In genomic region chr6:92042055-92042454, GRCm38 (mm10) we compare ENCODE assay signal across 9 mouse cellular contexts. TPM values are rescaled to one million over a fixed set of nuclear protein-coding genes. Genes with fewer than 3 reads are reported as not detected.
DNase-seq lines count a peak whose midpoint lies in the region; ATAC-seq and TF ChIP-seq lines count a peak whose summit lies in the region.
"Had no signal": no experiment of that assay in that cellular context is flagged by ENCODE, and none has a peak within 500 bp of the region (broad histone marks: within the 10 kb centered on the region; RNA-seq: fewer than 3 reads in every experiment).

No protein-coding gene starts in this region.

- H3K4me3 ChIP-seq in embryonic facial prominence, embryonic 14.5 days (ENCODE audit: low read depth, low read length): no peak overlapping the region
- H3K4me3 ChIP-seq in embryonic facial prominence, embryonic 10.5 days: no peak overlapping the region
- no peak overlapping the region for H3K4me3 ChIP-seq in lung, adult 2 months (replicated peaks; ENCODE audit: extremely low read depth, low read depth, low read length)
- no peak overlapping the region for H3K4me3 ChIP-seq in hindbrain, embryonic 12.5 days

- H3K27me3 ChIP-seq in embryonic facial prominence, embryonic 14.5 days (replicated peaks; ENCODE audit: control insufficient read depth, insufficient read depth, low read length): no peaks in the 10 kb centered on the region
- H3K27me3 ChIP-seq in embryonic facial prominence, embryonic 10.5 days (replicated peaks; ENCODE audit: low read depth, poor library complexity, severe bottlenecking): no peaks in the 10 kb centered on the region
- no peaks in the 10 kb centered on the region for H3K27me3 ChIP-seq in hindbrain, embryonic 12.5 days

- no peak overlapping the region for H3K4me2 ChIP-seq in embryonic facial prominence, embryonic 14.5 days (ENCODE audit: low read depth, low read length)
- no peak overlapping the region for H3K4me2 ChIP-seq in hindbrain, embryonic 12.5 days (replicated peaks)

- H3K9me3 ChIP-seq in embryonic facial prominence, embryonic 14.5 days (ENCODE audit: control insufficient read depth, low read length): no peaks in the 10 kb centered on the region
- no peaks in the 10 kb centered on the region for H3K9me3 ChIP-seq in embryonic facial prominence, embryonic 10.5 days
- no peaks in the 10 kb centered on the region for H3K9me3 ChIP-seq in hindbrain, embryonic 12.5 days (replicated peaks)

- no peaks in the 10 kb centered on the region for H3K36me3 ChIP-seq in embryonic facial prominence, embryonic 14.5 days (ENCODE audit: control insufficient read depth, insufficient read depth, low read length)
- H3K36me3 ChIP-seq in embryonic facial prominence, embryonic 10.5 days (replicated peaks): no peaks in the 10 kb centered on the region
- no peaks in the 10 kb centered on the region for H3K36me3 ChIP-seq in hindbrain, embryonic 12.5 days

- WGBS in embryonic facial prominence, embryonic 14.5 days: 63% methylated on average over 4 of the region's 4 CpGs
- WGBS in embryonic facial prominence, embryonic 10.5 days: 83% methylated on average over 4 of the region's 4 CpGs
- WGBS in lung, adult 2 months: 20% methylated on average over 4 of the region's 4 CpGs
- 69% methylated on average over 4 of the region's 4 CpGs for WGBS in hindbrain, embryonic 12.5 days

- peak; percentile 72 for DNase-seq in embryonic facial prominence, embryonic 14.5 days (ENCODE audit: low spot score)
- no peak for DNase-seq in embryonic facial prominence, embryonic 10.5 days (ENCODE audit: low spot score)
- DNase-seq in lung, adult 18-20 months: peak; percentile 56 to 72
- no peak for DNase-seq in lung, adult 2 months
- DNase-seq in kidney, postnatal 10 days: peak; percentile 74
- peak; percentile 56 for DNase-seq in right cerebral cortex, postnatal 14 days
- DNase-seq in gastrocnemius, postnatal 4 days (ENCODE audit: low spot score in 2 of 2): no peak
- DNase-seq: gastrocnemius, postnatal 10 days had no signal

- H3K9ac ChIP-seq in embryonic facial prominence, embryonic 14.5 days (ENCODE audit: low read depth, low read length): no peak overlapping the region
- no peak overlapping the region for H3K9ac ChIP-seq in hindbrain, embryonic 12.5 days

- no peak overlapping the region for H3K27ac ChIP-seq in embryonic facial prominence, embryonic 14.5 days (replicated peaks; ENCODE audit: low read depth, low read length)
- H3K27ac ChIP-seq in embryonic facial prominence, embryonic 10.5 days (replicated peaks): no peak overlapping the region
- H3K27ac ChIP-seq in hindbrain, embryonic 12.5 days: no peak overlapping the region

- TF ChIP-seq POLR2A in lung, adult 2 months (IDR thresholded peaks at IDR 0.05; ENCODE audit: borderline replicate concordance, extremely low read depth, low read depth, low read length): no peak

- no peak for TF ChIP-seq CTCF in lung, adult 2 months (IDR thresholded peaks at IDR 0.05; ENCODE audit: insufficient read depth, low read length)

- ATAC-seq in embryonic facial prominence, embryonic 14.5 days (ENCODE audit: low read depth): no peak
- no peak for ATAC-seq in hindbrain, embryonic 12.5 days (ENCODE audit: low FRiP score)

- peaks cover 4% of the 10 kb centered on the region for H3K4me1 ChIP-seq in embryonic facial prominence, embryonic 14.5 days (ENCODE audit: control insufficient read depth, insufficient read depth, low read length)
- peaks cover 9% of the 10 kb centered on the region for H3K4me1 ChIP-seq in embryonic facial prominence, embryonic 10.5 days
- H3K4me1 ChIP-seq in lung, adult 2 months (ENCODE audit: control insufficient read depth, insufficient read depth, low read length): peaks cover 17% of the 10 kb centered on the region; the same call in 1 of the 2 replicates
- no peaks in the 10 kb centered on the region for H3K4me1 ChIP-seq in hindbrain, embryonic 12.5 days

RNA-seq across cellular contexts. Expression of gene Nr2c2, which starts 49.1 kb away (rescaled TPM):
- 20.2 and 20.6 TPM in 2 replicates for polyA plus RNA-seq in embryonic facial prominence, embryonic 14.5 days (2014; fragmentation: Nextera tagmentation; extraction: Ambion mirVana)
- 22.5 and 23.0 TPM in 2 replicates for polyA plus RNA-seq in embryonic facial prominence, embryonic 10.5 days (2016; fragmentation: Nextera tagmentation; extraction: Ambion mirVana)
- polyA plus RNA-seq in lung, adult 2 months (2012; rRNA removed): 15.0 and 22.1 TPM in 2 replicates
- total RNA-seq in gastrocnemius, postnatal 4 days (2021): 10 to 100 TPM; 38.0 to 41.3 TPM
- polyA plus RNA-seq in hindbrain, embryonic 12.5 days (2016; fragmentation: Nextera tagmentation; extraction: Ambion mirVana): 33.3 and 35.1 TPM in 2 replicates

Comparison
In these comparisons a context has a peak if more than half of its experiments do, and no peak if none do; other contexts are left out.
1. DNase-seq: peak in embryonic facial prominence, embryonic 14.5 days (single experiment), lung, adult 18-20 months (2 of 2), kidney, postnatal 10 days (single experiment) and right cerebral cortex, postnatal 14 days (single experiment); none in embryonic facial prominence, embryonic 10.5 days (single experiment), lung, adult 2 months (single experiment) and gastrocnemius, postnatal 4 days (0 of 2).